Mouse (Mus musculus): Measurements from ENCODE around the gene Eepd1. TPM values are rescaled to one million over a fixed set of nuclear protein-coding genes. Genes with fewer than 3 reads are reported as not detected.

Gene Eepd1
- polyA plus RNA-seq, 1 experiment = 7.3 TPM

- TF ChIP-seq CTCF (IDR thresholded peaks at IDR 0.05; ENCODE audit: insufficient read depth, low read length) = no peak
- TF ChIP-seq POLR2A (IDR thresholded peaks at IDR 0.05; ENCODE audit: borderline replicate concordance, extremely low read depth, low read depth, low read length) = no peak
- WGBS = 94% methylated on average over 1 of the region's 1 CpGs
Measured at GRCm38 (mm10) chr9:25561143-25561542, 79.8 kb downstream of the Eepd1 start.

GRCm38 (mm10) chr9:25563806-25564205 is 82.5 kb downstream of the Eepd1 start:
- TF ChIP-seq POLR2A (IDR thresholded peaks at IDR 0.05; ENCODE audit: borderline replicate concordance, extremely low read depth, low read depth, low read length) (no peak), CTCF (IDR thresholded peaks at IDR 0.05; ENCODE audit: insufficient read depth, low read length) (no peak)
- Histone ChIP-seq H3K4me3 (replicated peaks; ENCODE audit: extremely low read depth, low read depth, low read length) (no peak overlapping the region), H3K4me1 (ENCODE audit: control insufficient read depth, insufficient read depth, low read length) (no peaks in the 10 kb centered on the region; the same call in 1 of the 2 replicates)
- WGBS = 80% methylated on average over 4 of the region's 4 CpGs
- DNase-seq = no peak

More at GRCm38 (mm10) chr9:25561143-25561542, 79.8 kb downstream of the Eepd1 start:
- no peak for DNase-seq
- H3K4me3 ChIP-seq (replicated peaks; ENCODE audit: extremely low read depth, low read depth, low read length) = no peak overlapping the region
- no peaks in the 10 kb centered on the region; the same call in 1 of the 2 replicates for H3K4me1 ChIP-seq (ENCODE audit: control insufficient read depth, insufficient read depth, low read length)

- WGBS = 72% methylated on average over 5 of the region's 5 CpGs
Measured at GRCm38 (mm10) chr9:25567071-25567470, 85.7 kb downstream of the Eepd1 start.

GRCm38 (mm10) chr9:25568783-25569182 is 87.4 kb downstream of the Eepd1 start:
- DNase-seq = no peak
- no peak for TF ChIP-seq CTCF (IDR thresholded peaks at IDR 0.05; ENCODE audit: insufficient read depth, low read length)
- no peak for TF ChIP-seq POLR2A (IDR thresholded peaks at IDR 0.05; ENCODE audit: borderline replicate concordance, extremely low read depth, low read depth, low read length)
- WGBS = 79% methylated on average over 3 of the region's 3 CpGs
- Histone ChIP-seq H3K4me3 (replicated peaks; ENCODE audit: extremely low read depth, low read depth, low read length) (no peak overlapping the region), H3K4me1 (ENCODE audit: control insufficient read depth, insufficient read depth, low read length) (no peaks in the 10 kb centered on the region)

More at GRCm38 (mm10) chr9:25567071-25567470, 85.7 kb downstream of the Eepd1 start:
- no peak overlapping the region for H3K4me3 ChIP-seq (replicated peaks; ENCODE audit: extremely low read depth, low read depth, low read length)
- no peak for TF ChIP-seq CTCF (IDR thresholded peaks at IDR 0.05; ENCODE audit: insufficient read depth, low read length)
- no peak for DNase-seq
- no peaks in the 10 kb centered on the region for H3K4me1 ChIP-seq (ENCODE audit: control insufficient read depth, insufficient read depth, low read length)

GRCm38 (mm10) chr9:25570011-25570410 is 88.7 kb downstream of the Eepd1 start:
- TF ChIP-seq POLR2A (IDR thresholded peaks at IDR 0.05; ENCODE audit: borderline replicate concordance, extremely low read depth, low read depth, low read length) = no peak
- TF ChIP-seq CTCF (IDR thresholded peaks at IDR 0.05; ENCODE audit: insufficient read depth, low read length) = no peak
- Histone ChIP-seq H3K4me3 (replicated peaks; ENCODE audit: extremely low read depth, low read depth, low read length) (no peak overlapping the region), H3K4me1 (ENCODE audit: control insufficient read depth, insufficient read depth, low read length) (no peaks in the 10 kb centered on the region)
- DNase-seq = no peak
- 88% methylated on average over 7 of the region's 7 CpGs for WGBS

GRCm38 (mm10) chr9:25570436-25570835 is 89.1 kb downstream of the Eepd1 start:
- no peak overlapping the region for H3K4me3 ChIP-seq (replicated peaks; ENCODE audit: extremely low read depth, low read depth, low read length)
- 65% methylated on average over 9 of the region's 9 CpGs for WGBS
- H3K4me1 ChIP-seq (ENCODE audit: control insufficient read depth, insufficient read depth, low read length) = no peaks in the 10 kb centered on the region
- DNase-seq = no peak
- TF ChIP-seq POLR2A (IDR thresholded peaks at IDR 0.05; ENCODE audit: borderline replicate concordance, extremely low read depth, low read depth, low read length) (no peak), CTCF (IDR thresholded peaks at IDR 0.05; ENCODE audit: insufficient read depth, low read length) (no peak)

GRCm38 (mm10) chr9:25571381-25571780 is 90.0 kb downstream of the Eepd1 start:
- Histone ChIP-seq H3K4me1 (ENCODE audit: control insufficient read depth, insufficient read depth, low read length) (no peaks in the 10 kb centered on the region), H3K4me3 (replicated peaks; ENCODE audit: extremely low read depth, low read depth, low read length) (no peak overlapping the region)
- DNase-seq = no peak
- WGBS = 41% methylated on average over 2 of the region's 2 CpGs
- TF ChIP-seq POLR2A (IDR thresholded peaks at IDR 0.05; ENCODE audit: borderline replicate concordance, extremely low read depth, low read depth, low read length) (no peak), CTCF (IDR thresholded peaks at IDR 0.05; ENCODE audit: insufficient read depth, low read length) (no peak)

- Histone ChIP-seq H3K4me3 (replicated peaks; ENCODE audit: extremely low read depth, low read depth, low read length) (no peak overlapping the region), H3K4me1 (ENCODE audit: control insufficient read depth, insufficient read depth, low read length) (no peaks in the 10 kb centered on the region)
- no peak for DNase-seq
- TF ChIP-seq POLR2A (IDR thresholded peaks at IDR 0.05; ENCODE audit: borderline replicate concordance, extremely low read depth, low read depth, low read length) = no peak
- no peak for TF ChIP-seq CTCF (IDR thresholded peaks at IDR 0.05; ENCODE audit: insufficient read depth, low read length)
- 35% methylated on average over 7 of the region's 7 CpGs for WGBS
Measured at GRCm38 (mm10) chr9:25573753-25574152, 92.4 kb downstream of the Eepd1 start.

- DNase-seq = no peak
- 86% methylated on average over 4 of the region's 4 CpGs for WGBS
- no peak overlapping the region for H3K4me3 ChIP-seq (replicated peaks; ENCODE audit: extremely low read depth, low read depth, low read length)
Measured at GRCm38 (mm10) chr9:25574186-25574585, 92.8 kb downstream of the Eepd1 start.

GRCm38 (mm10) chr9:25578674-25579596 is 97.6 kb downstream of the Eepd1 start:
- DNase-seq = no peak
- WGBS = 55% methylated on average over 7 of the region's 7 CpGs
- Histone ChIP-seq H3K4me3 (replicated peaks; ENCODE audit: extremely low read depth, low read depth, low read length) (no peak overlapping the region), H3K4me1 (ENCODE audit: control insufficient read depth, insufficient read depth, low read length) (no peaks in the 10 kb centered on the region)
- no peak for TF ChIP-seq POLR2A (IDR thresholded peaks at IDR 0.05; ENCODE audit: borderline replicate concordance, extremely low read depth, low read depth, low read length)
- no peak for TF ChIP-seq CTCF (IDR thresholded peaks at IDR 0.05; ENCODE audit: insufficient read depth, low read length)

More at GRCm38 (mm10) chr9:25574186-25574585, 92.8 kb downstream of the Eepd1 start:
- no peaks in the 10 kb centered on the region for H3K4me1 ChIP-seq (ENCODE audit: control insufficient read depth, insufficient read depth, low read length)
- TF ChIP-seq CTCF (IDR thresholded peaks at IDR 0.05; ENCODE audit: insufficient read depth, low read length) (no peak), POLR2A (IDR thresholded peaks at IDR 0.05; ENCODE audit: borderline replicate concordance, extremely low read depth, low read depth, low read length) (no peak)
